Mouse (Mus musculus): Measurements from ENCODE around the gene Klhl35.

GRCm38 (mm10) chr7:99483924-99484319 is 18.1 kb downstream of the Klhl35 start:
- TF ChIP-seq TAL1 (IDR thresholded peaks at IDR 0.05; ENCODE audit: low read length) (no peak), GATA1 (IDR thresholded peaks at IDR 0.05; ENCODE audit: low read length) (no peak)
